Comparison of ENCODE assay signal across 8 mouse cellular contexts in the genomic region with DNA sequence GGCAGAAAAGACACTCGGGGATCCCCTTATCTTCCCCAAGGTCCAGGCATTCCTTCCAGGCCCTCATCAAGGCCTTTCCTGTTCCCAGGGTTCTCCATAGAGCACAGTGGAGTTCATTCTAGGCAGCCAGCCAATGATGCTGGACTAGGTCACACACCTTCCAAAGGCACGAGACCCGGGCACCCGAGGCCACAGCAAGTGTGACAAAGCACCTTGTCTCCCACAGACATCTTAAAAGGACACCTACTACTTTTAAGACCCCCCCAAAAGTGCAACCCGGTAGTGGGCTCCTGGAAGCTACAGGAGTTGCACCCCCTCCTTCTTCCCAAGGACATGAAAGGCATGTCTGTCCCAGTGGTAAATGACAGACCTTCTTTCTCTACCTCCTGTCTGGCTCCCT. TPM values are rescaled to one million over a fixed set of nuclear protein-coding genes. Genes with fewer than 3 reads are reported as not detected.
DNase-seq lines count a peak whose midpoint lies in the region; ATAC-seq and TF ChIP-seq lines count a peak whose summit lies in the region.

No protein-coding gene starts in this region.

- peak overlapping the region; percentile 55; the same call in 1 of the 2 replicates for H3K4me3 ChIP-seq in heart, adult 2 months
- H3K4me3 ChIP-seq in embryonic facial prominence, embryonic 12.5 days = peak overlapping the region; percentile 58
- H3K4me3 ChIP-seq in hindbrain, embryonic 16.5 days (ENCODE audit: low read length) = peak overlapping the region; percentile 52

- TF ChIP-seq EP300 in heart, adult 2 months (IDR thresholded peaks at IDR 0.05; ENCODE audit: insufficient read depth, low read depth, low read length) = no peak

- peak in 1 of 2 experiments; percentile 2 for DNase-seq in heart, adult 2 months
- DNase-seq in heart, postnatal 25 days (ENCODE audit: low spot score) = no peak
- DNase-seq in lung, postnatal 36 days = peak; percentile 12
- DNase-seq in right cerebral cortex, postnatal 25 days = no peak
- no peak for DNase-seq in gastrocnemius, postnatal 25 days

- 40% methylated on average over 5 of the region's 5 CpGs for WGBS in heart, adult 2 months
- 51% methylated on average over 5 of the region's 5 CpGs for WGBS in embryonic facial prominence, embryonic 12.5 days
- 53% methylated on average over 5 of the region's 5 CpGs for WGBS in hindbrain, embryonic 16.5 days

- no peaks in the 10 kb centered on the region for H3K27me3 ChIP-seq in heart, adult 2 months (ENCODE audit: control insufficient read depth, insufficient read depth, low read length)
- peaks cover 39% of the 10 kb centered on the region for H3K27me3 ChIP-seq in embryonic facial prominence, embryonic 12.5 days
- H3K27me3 ChIP-seq in hindbrain, embryonic 16.5 days (replicated peaks; ENCODE audit: control insufficient read depth, insufficient read depth, low read length) = 0 out of 2 replicates have a peak, but pooled peaks cover 3% of the 10 kb centered on the region

- no peak for TF ChIP-seq POLR2A in heart, adult 2 months (IDR thresholded peaks at IDR 0.05; ENCODE audit: insufficient read depth, low read depth, low read length)

- H3K4me1 ChIP-seq in heart, adult 2 months (ENCODE audit: control insufficient read depth, insufficient read depth, low read length) = peaks cover 1% of the 10 kb centered on the region; the same call in 1 of the 2 replicates
- H3K4me1 ChIP-seq in embryonic facial prominence, embryonic 12.5 days = peaks cover 4% of the 10 kb centered on the region; the same call in 1 of the 2 replicates
- H3K4me1 ChIP-seq in hindbrain, embryonic 16.5 days (ENCODE audit: control insufficient read depth, insufficient read depth, low read depth, low read length) = no peaks in the 10 kb centered on the region; the same call in 1 of the 2 replicates

- H3K27ac ChIP-seq in heart, adult 2 months = no peak overlapping the region
- H3K27ac ChIP-seq in embryonic facial prominence, embryonic 12.5 days = no peak overlapping the region
- H3K27ac ChIP-seq in hindbrain, embryonic 16.5 days (ENCODE audit: low read depth, low read length) = no peak overlapping the region

- no peak overlapping the region for H3K9ac ChIP-seq in heart, adult 2 months (ENCODE audit: low read depth, low read length)
- peak overlapping the region; percentile 68 for H3K9ac ChIP-seq in embryonic facial prominence, embryonic 12.5 days
- H3K9ac ChIP-seq in hindbrain, embryonic 16.5 days (ENCODE audit: low read depth, low read length) = peak overlapping the region; percentile 63

- no peaks in the 10 kb centered on the region for H3K9me3 ChIP-seq in embryonic facial prominence, embryonic 12.5 days
- no peaks in the 10 kb centered on the region for H3K9me3 ChIP-seq in hindbrain, embryonic 16.5 days (ENCODE audit: control insufficient read depth, low read length)

- H3K36me3 ChIP-seq in heart, adult 2 months (ENCODE audit: control insufficient read depth, insufficient read depth, low read length) = no peaks in the 10 kb centered on the region
- no peaks in the 10 kb centered on the region for H3K36me3 ChIP-seq in embryonic facial prominence, embryonic 12.5 days
- no peaks in the 10 kb centered on the region for H3K36me3 ChIP-seq in hindbrain, embryonic 16.5 days (ENCODE audit: control insufficient read depth, insufficient read depth, low read length)

- no peaks in the 10 kb centered on the region for H3K79me2 ChIP-seq in heart, adult 2 months (replicated peaks; ENCODE audit: control insufficient read depth, insufficient read depth, low read length)

- TF ChIP-seq CTCF in heart, adult 2 months (IDR thresholded peaks at IDR 0.05) = no peak

- ATAC-seq in embryonic facial prominence, embryonic 12.5 days (ENCODE audit: insufficient number of reproducible peaks, insufficient read depth, low FRiP score, low TSS enrichment) = no peak
- ATAC-seq in hindbrain, embryonic 16.5 days = no peak
- no peak for ATAC-seq in erythroid progenitor cell, adult 5-6 weeks (replicated peaks; ENCODE audit: low FRiP score, poor library complexity, severe bottlenecking)

- intact Hi-C loops in heart, adult 2 months (cut with DNase I) = loop anchor here (5.0 to 10.0 kb wide), 3 partner anchors 51 to 183 kb away; no protein-coding TSS in a partner anchor
- intact Hi-C loops in heart, postnatal 25 days (cut with DNase I) = loop anchor here (2.0 to 5.0 kb wide), 2 partner anchors 133 to 186 kb away; no protein-coding TSS in a partner anchor

- H3K4me2 ChIP-seq in embryonic facial prominence, embryonic 12.5 days (replicated peaks) = peak overlapping the region; percentile 58
- peak overlapping the region; percentile 66 for H3K4me2 ChIP-seq in hindbrain, embryonic 16.5 days (ENCODE audit: low read length)

RNA-seq across cellular contexts. Expression of a gene that starts 1.4 kb away (rescaled TPM):
- under 1 TPM; 0.37 to 0.55 TPM for total RNA-seq in heart, adult 2 months (2021)
- polyA plus RNA-seq in heart, adult 2 months (2012; rRNA removed) = 0.16 and 0.23 TPM in 2 replicates
- total RNA-seq in heart, postnatal 25 days (2021) = under 1 TPM; 0.36 to 0.49 TPM
- polyA plus RNA-seq in embryonic facial prominence, embryonic 12.5 days (2016; fragmentation: Nextera tagmentation; extraction: Ambion mirVana) = 3.4 and 3.7 TPM in 2 replicates
- 4.1 and 4.7 TPM in 2 replicates for polyA plus RNA-seq in hindbrain, embryonic 16.5 days (2015; fragmentation: Nextera tagmentation; extraction: Ambion mirVana)
- under 1 TPM; 0.48 to 0.61 TPM for total RNA-seq in gastrocnemius, postnatal 25 days (2021)
- not detected in 2 replicates for total RNA-seq in erythroid progenitor cell, adult 5-6 weeks (2015; ENCODE audit: low replicate concordance)
- total RNA-seq in erythroid progenitor cell, adult 5-6 weeks (2017; ENCODE audit: low replicate concordance) = not detected in 2 replicates
